Mouse (Mus musculus): ENCODE results near the gene Ythdf2.

DNA sequence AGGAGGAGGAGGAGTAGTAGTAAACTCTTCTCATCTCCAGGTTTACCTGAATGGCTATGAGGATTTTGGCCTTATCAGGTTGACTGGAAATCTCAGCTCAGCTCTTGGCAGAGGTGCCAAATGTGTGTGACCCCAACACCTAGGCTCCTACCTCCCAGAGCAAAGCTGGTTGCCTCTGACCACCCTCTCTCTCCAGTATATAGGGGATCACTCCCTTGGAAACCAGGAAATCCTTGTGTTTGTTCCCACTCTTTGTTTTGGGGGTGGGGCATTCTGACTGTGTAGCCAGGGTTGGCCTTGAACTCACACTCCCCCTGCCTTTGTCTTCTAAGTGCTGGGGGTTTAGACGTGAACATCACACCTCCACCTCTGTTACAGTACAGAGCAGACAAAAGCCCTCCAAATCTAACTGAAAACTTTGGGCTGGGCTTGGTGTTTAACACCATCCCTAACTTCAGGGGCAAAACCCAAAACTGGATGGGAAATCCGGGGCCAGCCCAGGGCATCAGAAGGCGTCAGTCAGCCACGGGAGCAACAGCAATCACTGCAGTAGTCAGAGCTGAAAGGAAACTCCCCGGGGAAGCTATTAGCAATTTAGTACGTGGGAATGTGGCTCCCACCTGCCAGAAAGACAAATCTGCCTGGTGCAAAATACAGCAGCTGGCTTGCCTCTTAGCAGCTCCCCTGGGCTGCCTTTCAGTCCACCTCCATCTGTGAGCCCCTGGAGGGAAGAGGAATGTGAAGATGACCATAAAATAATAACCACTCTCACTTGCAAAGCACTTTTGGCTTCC, 57.0 kb downstream of the Ythdf2 start:
- no peak for TF ChIP-seq CTCF (IDR thresholded peaks at IDR 0.05)
- TF ChIP-seq POLR2A (IDR thresholded peaks at IDR 0.05; ENCODE audit: insufficient read depth, low read depth, low read length): no peak

Measured in heart, adult 2 months (tissue).